Mouse (Mus musculus) thymus, adult 2 months (tissue): ENCODE results near the gene Plp1. TPM values are rescaled to one million over a fixed set of nuclear protein-coding genes. Genes with fewer than 3 reads are reported as not detected.

Source experiments
- DNase-seq: peaks from one replicate; pipeline ENCODE4 v3.0.0; 2021
- H3K27ac ChIP-seq: fragments of 200-500 bp; 2 replicates; pipeline ENCODE4 v1.5.1; 2012; ENCODE audit warnings: low read length, control low read depth; ENCODE audit not compliant: control insufficient read depth, insufficient read depth
- H3K27me3 ChIP-seq: fragments of 200-500 bp; 2 replicates; pipeline ENCODE4 v1.6.1; 2012; ENCODE audit warnings: mild to moderate bottlenecking, low read length, moderate library complexity, mixed read lengths; ENCODE audit not compliant: control insufficient read depth, insufficient read depth
- H3K36me3 ChIP-seq: fragments of 200-500 bp; 2 replicates; pipeline ENCODE4 v1.6.1; 2012; ENCODE audit warnings: mild to moderate bottlenecking, low read length, moderate library complexity; ENCODE audit not compliant: control insufficient read depth, insufficient read depth
- H3K4me1 ChIP-seq: fragments of 200-500 bp; replicated peaks from 2 replicates; pipeline ENCODE4 v1.6.1; 2012; ENCODE audit warnings: low read length; ENCODE audit not compliant: control insufficient read depth, insufficient read depth
- H3K4me3 ChIP-seq: fragments of 200-500 bp; 2 replicates; pipeline ENCODE4 v1.5.1; 2012; ENCODE audit warnings: mild to moderate bottlenecking, low read length, control low read depth, moderate library complexity; ENCODE audit not compliant: control insufficient read depth, insufficient read depth
- CTCF ChIP-seq: fragments of 200-500 bp; IDR thresholded peaks from 2 replicates; pipeline ENCODE4 v1.5.1; 2012; ENCODE audit warnings: mild to moderate bottlenecking, control low read depth, low read length, moderate library complexity, borderline replicate concordance; ENCODE audit not compliant: control insufficient read depth, poor library complexity, insufficient read depth; ENCODE audit errors: extremely low read depth
- POLR2A ChIP-seq: fragments of 200-500 bp; IDR thresholded peaks from 2 replicates; pipeline ENCODE4 v1.6.1; 2012; ENCODE audit warnings: mild to moderate bottlenecking, low read length, control low read depth, moderate library complexity; ENCODE audit not compliant: control insufficient read depth, poor library complexity, insufficient read depth; ENCODE audit errors: extremely low read depth
- WGBS: fragments of 180-500 bp; shearing (Covaris S2); methylation state at CpG from one replicate; pipeline ENCODE4 v1.1.7; 2018; 5-methylcytosine and 5-hydroxymethylcytosine counted together
- polyA plus RNA-seq: library from polyadenylated mRNA; depleted of rRNA; stranded (reverse); fragments of >200 nt; gene quantifications from 2 replicates; pipeline ENCODE4 v1.2.3, GENCODE M21; 2012; rRNA removed

The Plp1 gene
- polyA plus RNA-seq, 1 experiment: 2.1 TPM

DNA sequence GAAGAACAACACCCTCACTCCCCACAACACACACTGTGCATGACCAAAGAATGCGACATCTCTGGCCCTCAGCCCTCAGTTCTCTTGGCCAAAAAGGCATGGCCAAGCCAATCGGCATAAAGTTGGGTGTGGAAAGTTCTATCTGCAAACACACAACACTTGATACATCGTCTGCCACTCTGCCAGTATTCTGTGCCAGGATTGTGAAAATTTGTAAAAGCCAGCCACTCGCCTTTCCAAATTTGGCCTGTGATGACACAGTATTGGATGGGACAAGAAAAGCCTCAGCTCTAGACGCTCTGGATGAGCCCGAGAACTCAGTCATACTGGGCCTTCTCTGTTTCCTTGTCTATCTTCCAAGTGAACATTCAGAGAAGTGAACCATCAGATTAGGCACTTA is 2.7 kb upstream of the Plp1 start:
- no peak for DNase-seq
- TF ChIP-seq POLR2A (no peak), CTCF (no peak)

GRCm38 (mm10) chrX:136820250-136820649 is 2.2 kb upstream of the Plp1 start:
- TF ChIP-seq CTCF (no peak), POLR2A (no peak)
- 5% methylated on average over 1 of the region's 1 CpGs for WGBS
- DNase-seq: peak; percentile 52

More for the DNA sequence above, 2.7 kb upstream of the Plp1 start:
- Histone ChIP-seq H3K4me1 (no peaks in the 10 kb centered on the region), H3K27ac (no peak overlapping the region), H3K4me3 (no peak overlapping the region), H3K36me3 (no peaks in the 10 kb centered on the region), H3K27me3 (no peaks in the 10 kb centered on the region)
- 93% methylated on average over 6 of the region's 6 CpGs for whole genome bisulfite sequencing

GRCm38 (mm10) chrX:136825016-136825415 is 2.5 kb downstream of the Plp1 start:
- H3K27me3 ChIP-seq: no peaks in the 10 kb centered on the region
- 73% methylated on average over 4 of the region's 4 CpGs for WGBS
- no peaks in the 10 kb centered on the region for H3K36me3 ChIP-seq
- DNase-seq: no peak
- H3K27ac ChIP-seq: no peak overlapping the region
- TF ChIP-seq CTCF: no peak
- TF ChIP-seq POLR2A: no peak
- no peak overlapping the region for H3K4me3 ChIP-seq
- no peaks in the 10 kb centered on the region for H3K4me1 ChIP-seq

More at GRCm38 (mm10) chrX:136820250-136820649, 2.2 kb upstream of the Plp1 start:
- H3K27ac ChIP-seq: no peak overlapping the region
- H3K4me3 ChIP-seq: no peak overlapping the region
- H3K27me3 ChIP-seq: no peaks in the 10 kb centered on the region
- no peaks in the 10 kb centered on the region for H3K4me1 ChIP-seq
- no peaks in the 10 kb centered on the region for H3K36me3 ChIP-seq

DNA sequence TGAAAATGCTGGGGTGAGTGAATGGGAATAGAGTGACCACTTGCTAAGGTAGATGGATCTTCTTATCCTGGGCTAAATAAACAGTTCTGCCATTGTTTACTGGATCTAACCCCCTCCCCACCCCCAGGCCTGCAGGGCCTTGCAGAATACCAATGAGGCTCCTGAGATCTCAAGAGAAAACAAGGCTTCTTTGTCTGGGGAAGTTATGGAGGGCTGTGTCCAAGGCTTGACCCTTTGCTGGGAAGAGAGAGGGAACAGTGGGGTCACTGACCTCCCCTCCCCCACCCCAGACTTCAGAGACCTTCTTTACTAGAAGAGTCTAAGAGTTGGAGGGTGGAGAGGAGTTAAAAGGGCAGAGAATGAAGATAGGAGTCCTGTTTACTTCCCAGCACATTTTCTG is 6.1 kb downstream of the Plp1 start:
- Histone ChIP-seq H3K27me3 (no peaks in the 10 kb centered on the region), H3K36me3 (no peaks in the 10 kb centered on the region), H3K4me1 (no peaks in the 10 kb centered on the region), H3K4me3 (no peak overlapping the region), H3K27ac (no peak overlapping the region)
- no peak for DNase-seq
- TF ChIP-seq POLR2A (no peak), CTCF (no peak)

- TF ChIP-seq CTCF (no peak), POLR2A (no peak)
- Histone ChIP-seq H3K27ac (no peak overlapping the region), H3K27me3 (no peaks in the 10 kb centered on the region), H3K36me3 (no peaks in the 10 kb centered on the region), H3K4me1 (no peaks in the 10 kb centered on the region), H3K4me3 (no peak overlapping the region)
- DNase-seq: no peak
- 40% methylated on average over 3 of the region's 3 CpGs for WGBS
These were observed 27.8 kb downstream of the Plp1 start for GRCm38 (mm10) chrX:136850300-136850699.

GRCm38 (mm10) chrX:136868061-136869040 is 45.9 kb downstream of the Plp1 start, which contains the start of gene Rab9b:
Gene Rab9b, minus strand, starts transcription at chrX:136868755.
- 3% methylated on average over 25 of the region's 36 CpGs for WGBS
- no peaks in the 10 kb centered on the region for H3K36me3 ChIP-seq
- H3K4me3 ChIP-seq: peak within 1 kb of the TSS; percentile 16; the same call in 1 of the 2 replicates
- peak; percentile 1 for DNase-seq
- no peak within 1 kb of the TSS for H3K27ac ChIP-seq
- no peaks in the 10 kb centered on the region; the same call in 1 of the 2 replicates for H3K27me3 ChIP-seq
- no peaks in the 10 kb centered on the region for H3K4me1 ChIP-seq
- no peak for TF ChIP-seq POLR2A
- no peak for TF ChIP-seq CTCF

Other genes with a start within 250 kb of the Plp1 start
- gene Tceal3, start 231.8 kb upstream of the Plp1 start, polyA plus RNA-seq: 0.11 and 0.43 TPM in 2 replicates
- 0.06 and 0.18 TPM in 2 replicates for gene Tceal1, start 114.7 kb upstream of the Plp1 start, polyA plus RNA-seq
- 27.7 and 37.1 TPM in 2 replicates for gene Morf4l2, start 79.0 kb upstream of the Plp1 start, polyA plus RNA-seq
- gene Glra4, start 42.5 kb upstream of the Plp1 start, polyA plus RNA-seq: not detected in 2 replicates
- not detected in 2 replicates for gene Rab9b, start 46.1 kb downstream of the Plp1 start, polyA plus RNA-seq
- gene H2bfm, start 104.7 kb downstream of the Plp1 start, polyA plus RNA-seq: not detected in 2 replicates
- gene Tmsb15b2, start 152.8 kb downstream of the Plp1 start, polyA plus RNA-seq: not detected in 2 replicates
- 0.93 and 1.3 TPM in 2 replicates for gene Tmsb15l, start 154.2 kb downstream of the Plp1 start, polyA plus RNA-seq
- 1.1 and 1.3 TPM in 2 replicates for gene Tmsb15b1, start 154.2 kb downstream of the Plp1 start, polyA plus RNA-seq
- gene Zcchc18, start 170.5 kb downstream of the Plp1 start, polyA plus RNA-seq: 0.41 and 0.65 TPM in 2 replicates
- 7.6 and 8.5 TPM in 2 replicates for gene Slc25a53, start 215.6 kb downstream of the Plp1 start, polyA plus RNA-seq
- 0.75 and 0.88 TPM in 2 replicates for gene Fam199x, start 226.9 kb downstream of the Plp1 start, polyA plus RNA-seq